Mouse (Mus musculus): ENCODE data around the gene Bpifb3. TPM values are rescaled to one million over a fixed set of nuclear protein-coding genes. Genes with fewer than 3 reads are reported as not detected.
A peak's percentile ranks its signal among the peaks of the same experiment; 100 is the strongest.

Gene Bpifb3
- total and polyA plus RNA-seq, 2 experiments from 2014 or later: 0.22 TPM; not detected in 1

DNA sequence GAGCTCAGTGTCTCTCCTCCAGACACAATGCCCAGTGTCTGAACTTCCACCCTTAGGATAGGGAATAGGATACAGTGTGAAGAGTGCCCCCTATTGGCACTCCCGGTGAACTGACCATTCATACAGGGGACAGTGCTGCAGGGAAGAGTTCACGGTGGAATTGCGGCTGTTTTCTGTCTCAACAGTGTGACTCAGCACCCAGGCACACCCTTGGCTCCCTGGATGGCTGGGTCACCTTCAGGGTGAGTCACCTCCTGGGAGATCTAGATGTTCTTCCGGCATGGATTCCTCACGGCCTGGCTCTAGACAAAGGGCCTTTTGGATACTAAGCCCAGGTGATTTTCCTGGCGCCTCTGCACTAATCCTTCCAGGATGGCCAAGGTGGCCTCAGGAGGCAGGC, 17.3 kb downstream of the Bpifb3 start:
- Histone ChIP-seq H3K4me3 (ENCODE audit: low read depth, low read length) (no peak overlapping the region), H3K9ac (replicated peaks; ENCODE audit: low read length, poor library complexity, severe bottlenecking) (no peak overlapping the region), H3K4me1 (ENCODE audit: insufficient read depth, low read length) (peaks cover 5% of the 10 kb centered on the region), H3K9me3 (ENCODE audit: low read length) (no peaks in the 10 kb centered on the region), H3K4me2 (ENCODE audit: low read depth, low read length, poor library complexity, severe bottlenecking) (no peak overlapping the region), H3K36me3 (ENCODE audit: insufficient read depth, low read length) (no peaks in the 10 kb centered on the region), H3K27ac (ENCODE audit: low read depth, low read length) (no peak overlapping the region), H3K27me3 (ENCODE audit: insufficient read depth, low read length) (no peaks in the 10 kb centered on the region)
- ATAC-seq (ENCODE audit: low FRiP score) (no peak), DNase-seq (ENCODE audit: low spot score) (no peak)
- 91% methylated on average over 6 of the region's 6 CpGs for WGBS
- no peak for TF ChIP-seq CTCF (IDR thresholded peaks at IDR 0.05)

DNA sequence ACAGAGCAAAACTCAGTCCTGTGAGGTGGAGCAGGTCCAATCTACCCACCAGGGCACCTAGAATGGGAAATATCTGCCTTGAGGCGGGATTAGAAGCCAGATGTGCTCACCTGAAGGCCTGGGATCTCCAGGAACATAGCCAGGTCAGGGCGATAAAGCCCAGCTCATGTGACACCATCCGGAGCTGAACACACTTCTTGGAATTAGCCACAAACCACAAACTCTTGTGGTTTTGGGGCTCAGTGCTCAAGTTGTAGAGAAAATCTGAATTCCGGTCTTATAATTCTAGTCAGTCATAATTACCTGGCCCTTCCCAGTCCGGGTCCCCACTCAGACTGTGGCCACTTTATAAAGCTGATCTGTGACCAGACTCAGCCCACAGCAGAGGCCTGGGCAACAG, 19.8 kb downstream of the Bpifb3 start, which contains the start of gene Bpifb4:
TSS of gene Bpifb4 (plus strand) at position 370 of the 400 bp plus-strand sequence.
- no peak for TF ChIP-seq CTCF (IDR thresholded peaks at IDR 0.05)
- 84% methylated on average over 5 of the region's 5 CpGs for WGBS
- Histone ChIP-seq H3K27ac (ENCODE audit: low read depth, low read length) (no peak within 1 kb of the TSS), H3K36me3 (ENCODE audit: insufficient read depth, low read length) (no peaks in the 10 kb centered on the region), H3K27me3 (ENCODE audit: insufficient read depth, low read length) (no peaks in the 10 kb centered on the region), H3K9me3 (ENCODE audit: low read length) (no peaks in the 10 kb centered on the region), H3K4me2 (ENCODE audit: low read depth, low read length, poor library complexity, severe bottlenecking) (no peak within 1 kb of the TSS), H3K4me3 (ENCODE audit: low read depth, low read length) (no peak within 1 kb of the TSS), H3K9ac (replicated peaks; ENCODE audit: low read length, poor library complexity, severe bottlenecking) (no peak within 1 kb of the TSS), H3K4me1 (ENCODE audit: insufficient read depth, low read length) (no peaks in the 10 kb centered on the region)
- DNase-seq (ENCODE audit: low spot score) (no peak), ATAC-seq (ENCODE audit: low FRiP score) (no peak)

DNA sequence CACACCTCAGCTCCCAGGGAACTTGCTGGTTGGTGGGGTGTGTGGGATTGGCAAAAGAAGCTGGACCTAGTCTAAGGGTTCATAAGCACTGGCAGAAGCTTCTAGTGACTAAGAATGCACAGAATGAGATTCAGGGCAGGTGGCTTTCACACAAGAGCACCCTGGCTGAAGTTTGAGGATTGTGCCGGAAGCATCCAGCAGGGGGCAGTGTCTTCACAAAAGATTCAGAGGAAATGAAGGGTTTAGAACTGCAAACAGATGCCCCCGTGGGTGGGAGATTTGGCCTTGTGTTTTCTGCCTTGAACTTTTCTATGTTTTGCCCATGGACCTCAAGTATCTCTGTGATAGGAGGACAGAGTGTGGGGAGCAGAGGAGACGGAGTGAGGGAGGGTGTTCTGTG, 25.5 kb downstream of the Bpifb3 start:
- Histone ChIP-seq H3K27ac (ENCODE audit: low read depth, low read length) (no peak overlapping the region), H3K4me2 (ENCODE audit: low read depth, low read length, poor library complexity, severe bottlenecking) (no peak overlapping the region), H3K4me3 (ENCODE audit: low read depth, low read length) (no peak overlapping the region), H3K9me3 (ENCODE audit: low read length) (no peaks in the 10 kb centered on the region), H3K4me1 (ENCODE audit: insufficient read depth, low read length) (no peaks in the 10 kb centered on the region), H3K9ac (replicated peaks; ENCODE audit: low read length, poor library complexity, severe bottlenecking) (no peak overlapping the region), H3K27me3 (ENCODE audit: insufficient read depth, low read length) (no peaks in the 10 kb centered on the region), H3K36me3 (ENCODE audit: insufficient read depth, low read length) (no peaks in the 10 kb centered on the region)
- WGBS: 41% methylated on average over 3 of the region's 3 CpGs
- ATAC-seq (ENCODE audit: low FRiP score): no peak
- DNase-seq (ENCODE audit: low spot score): peak; percentile 56
- TF ChIP-seq CTCF (IDR thresholded peaks at IDR 0.05): peak; percentile 74

GRCm38 (mm10) chr2:153944567-153944966, 26.5 kb downstream of the Bpifb3 start:
- no peak for TF ChIP-seq CTCF (IDR thresholded peaks at IDR 0.05)
- 87% methylated on average over 8 of the region's 8 CpGs for whole genome bisulfite sequencing
- Histone ChIP-seq H3K4me3 (ENCODE audit: low read depth, low read length) (no peak overlapping the region), H3K9me3 (ENCODE audit: low read length) (no peaks in the 10 kb centered on the region), H3K36me3 (ENCODE audit: insufficient read depth, low read length) (no peaks in the 10 kb centered on the region), H3K4me1 (ENCODE audit: insufficient read depth, low read length) (no peaks in the 10 kb centered on the region), H3K27me3 (ENCODE audit: insufficient read depth, low read length) (no peaks in the 10 kb centered on the region), H3K27ac (ENCODE audit: low read depth, low read length) (no peak overlapping the region), H3K9ac (replicated peaks; ENCODE audit: low read length, poor library complexity, severe bottlenecking) (no peak overlapping the region), H3K4me2 (ENCODE audit: low read depth, low read length, poor library complexity, severe bottlenecking) (no peak overlapping the region)
- ATAC-seq (ENCODE audit: low FRiP score) (no peak), DNase-seq (ENCODE audit: low spot score) (no peak)

DNA sequence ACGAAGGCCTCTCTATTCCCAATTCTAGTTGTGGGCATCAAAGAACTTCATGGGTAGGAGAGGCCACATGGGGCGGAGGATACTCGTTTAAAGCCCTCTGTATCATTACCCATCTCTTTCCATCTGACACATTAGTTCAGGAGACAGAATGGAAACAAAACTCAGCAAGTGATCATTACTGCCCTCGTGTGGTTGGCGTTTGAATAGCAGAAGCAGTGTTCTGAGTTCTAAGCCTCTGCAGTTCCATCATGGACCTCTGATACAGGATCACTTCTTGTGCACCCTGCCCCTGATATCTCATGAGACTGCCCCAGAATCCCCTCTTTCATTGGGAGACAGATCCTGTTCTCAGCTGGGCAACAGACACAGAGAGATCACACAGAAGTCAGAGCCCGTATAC, 34.9 kb downstream of the Bpifb3 start:
- ATAC-seq (ENCODE audit: low FRiP score) (no peak), DNase-seq (ENCODE audit: low spot score) (peak; percentile 81)
- no peaks in the 10 kb centered on the region for H3K27me3 ChIP-seq (ENCODE audit: insufficient read depth, low read length)
- H3K36me3 ChIP-seq (ENCODE audit: insufficient read depth, low read length): no peaks in the 10 kb centered on the region
- no peak overlapping the region for H3K9ac ChIP-seq (replicated peaks; ENCODE audit: low read length, poor library complexity, severe bottlenecking)
- H3K9me3 ChIP-seq (ENCODE audit: low read length): no peaks in the 10 kb centered on the region
- TF ChIP-seq CTCF (IDR thresholded peaks at IDR 0.05): peak; percentile 86
- H3K4me2 ChIP-seq (ENCODE audit: low read depth, low read length, poor library complexity, severe bottlenecking): no peak overlapping the region
- H3K4me3 ChIP-seq (ENCODE audit: low read depth, low read length): no peak overlapping the region
- H3K27ac ChIP-seq (ENCODE audit: low read depth, low read length): no peak overlapping the region
- 30% methylated on average over 6 of the region's 6 CpGs for WGBS
- no peaks in the 10 kb centered on the region for H3K4me1 ChIP-seq (ENCODE audit: insufficient read depth, low read length)

DNA sequence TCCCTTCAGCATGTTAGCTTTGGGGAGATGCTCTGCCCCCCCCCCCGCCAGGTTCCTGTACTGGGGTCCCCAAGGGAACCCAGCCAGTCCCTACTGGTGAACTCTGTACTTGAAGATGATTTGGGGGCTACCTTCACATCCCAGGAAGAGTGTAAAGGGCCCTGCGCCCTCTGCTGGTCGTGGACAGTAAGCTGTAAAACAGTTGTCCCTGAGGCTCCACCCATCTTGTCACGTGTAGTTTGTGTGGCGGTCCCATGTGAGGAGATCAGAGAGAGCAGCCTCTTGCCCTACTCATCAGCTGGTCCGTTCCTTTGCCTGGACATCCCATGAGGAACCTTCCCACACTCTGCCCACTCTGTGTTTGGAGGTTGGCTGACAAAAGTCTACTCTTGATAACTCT, 35.8 kb downstream of the Bpifb3 start:
- WGBS: 10% methylated on average over 6 of the region's 6 CpGs
- Histone ChIP-seq H3K4me1 (ENCODE audit: insufficient read depth, low read length) (no peaks in the 10 kb centered on the region), H3K27me3 (ENCODE audit: insufficient read depth, low read length) (no peaks in the 10 kb centered on the region), H3K9ac (replicated peaks; ENCODE audit: low read length, poor library complexity, severe bottlenecking) (no peak overlapping the region), H3K4me3 (ENCODE audit: low read depth, low read length) (no peak overlapping the region), H3K27ac (ENCODE audit: low read depth, low read length) (no peak overlapping the region), H3K9me3 (ENCODE audit: low read length) (no peaks in the 10 kb centered on the region), H3K4me2 (ENCODE audit: low read depth, low read length, poor library complexity, severe bottlenecking) (peak overlapping the region; percentile 26), H3K36me3 (ENCODE audit: insufficient read depth, low read length) (no peaks in the 10 kb centered on the region)
- DNase-seq (ENCODE audit: low spot score) (peak; percentile 66), ATAC-seq (ENCODE audit: low FRiP score) (peak; percentile 50; the same call in 1 of the 2 replicates)
- TF ChIP-seq CTCF (IDR thresholded peaks at IDR 0.05): peak; percentile 79

All from midbrain, postnatal 0 days (tissue).